Mouse (Mus musculus) c-Kit-positive CD71-positive TER-119-negative erythroid progenitor cells, embryonic 14.5 days (primary cell): Measurements from ENCODE around the gene Ranbp9.

ENCODE experiments used
- DNase-seq: peaks from one replicate; pipeline ENCODE4 v3.0.0-alpha.2; 2013; ENCODE audit warnings: low read depth

The Ranbp9 gene

GRCm38 (mm10) chr13:43480957-43481858 is at the start of gene Ranbp9:
Ranbp9 (minus strand) TSS chr13:43481282.
- no peak for DNase-seq

- peak; percentile 27 for DNase-seq
These were observed 49.2 kb upstream of the Ranbp9 start for GRCm38 (mm10) chr13:43530129-43530831.

GRCm38 (mm10) chr13:43526289-43526688 is 45.2 kb upstream of the Ranbp9 start:
- no peak for DNase-seq

- DNase-seq, result no peak
These were observed 44.5 kb upstream of the Ranbp9 start for GRCm38 (mm10) chr13:43525363-43526134.

- DNase-seq, result no peak
These were observed 43.6 kb upstream of the Ranbp9 start for GRCm38 (mm10) chr13:43524491-43525362.

GRCm38 (mm10) chr13:43523906-43524480 is 42.9 kb upstream of the Ranbp9 start:
- no peak for DNase-seq

- DNase-seq, result no peak
These were observed 40.9 kb upstream of the Ranbp9 start for GRCm38 (mm10) chr13:43521940-43522339.

DNA sequence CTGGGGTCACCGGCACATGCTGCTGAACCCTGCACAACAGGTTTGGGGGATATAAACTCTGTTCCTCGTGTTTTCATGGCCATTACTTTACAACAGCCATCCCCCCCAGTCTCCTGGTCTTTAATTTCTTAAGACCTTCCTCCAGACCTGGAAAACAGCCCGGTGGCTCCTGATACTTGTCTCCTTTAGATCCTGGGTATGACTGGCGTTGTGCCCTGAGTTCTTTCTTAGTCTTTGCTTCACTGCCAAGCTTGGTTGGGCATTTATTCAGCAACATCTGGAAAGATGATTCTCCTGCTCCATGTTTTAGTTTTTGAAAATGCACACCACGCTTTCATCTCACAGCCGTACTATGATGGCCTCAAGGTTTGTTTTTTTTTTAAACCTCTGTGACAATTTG is 38.2 kb upstream of the Ranbp9 start:
- DNase-seq, result no peak

DNA sequence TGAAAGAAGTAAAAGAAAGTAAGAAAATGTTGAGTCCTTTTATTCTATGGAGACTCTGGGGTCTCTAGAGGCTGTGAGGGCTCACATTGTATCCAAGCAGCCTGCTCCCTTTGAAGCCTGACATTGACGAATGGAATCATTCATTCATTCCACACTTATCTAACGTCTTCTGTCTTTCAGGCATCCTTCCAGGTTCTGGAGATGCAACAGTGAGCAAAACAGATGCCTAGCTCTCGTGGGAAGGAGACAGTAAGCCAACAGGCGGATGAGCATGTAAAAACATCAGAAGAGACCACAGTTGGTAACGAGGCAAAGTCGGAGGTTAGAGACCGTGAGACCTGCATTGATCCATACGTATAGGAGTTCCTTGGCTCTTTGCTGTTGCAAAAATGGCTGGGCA is 36.3 kb upstream of the Ranbp9 start:
- no peak for DNase-seq

- DNase-seq, result no peak
These were observed 35.8 kb upstream of the Ranbp9 start for GRCm38 (mm10) chr13:43516931-43517330.

- no peak for DNase-seq
These were observed 35.0 kb upstream of the Ranbp9 start for GRCm38 (mm10) chr13:43516119-43516518.

DNA sequence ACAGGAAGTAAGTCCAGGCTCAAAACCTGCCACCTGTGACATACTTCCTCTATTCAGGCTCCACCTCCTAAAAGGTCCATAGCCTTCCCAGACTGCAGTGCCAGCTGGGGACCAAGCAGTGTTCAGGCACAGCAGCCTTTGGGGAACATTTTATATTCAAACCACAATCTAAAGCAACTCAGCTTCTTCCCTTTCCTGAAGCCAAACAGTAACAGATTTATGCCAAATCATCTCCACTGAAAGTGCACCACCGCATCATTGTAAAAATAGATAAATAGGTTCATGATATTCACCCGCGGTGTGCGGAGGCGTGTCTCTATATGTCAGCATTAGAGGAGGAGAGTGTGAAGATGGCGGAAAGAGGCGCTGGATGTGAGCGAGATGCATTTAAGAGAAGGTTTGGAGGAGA is 33.9 kb upstream of the Ranbp9 start:
- DNase-seq, result no peak

GRCm38 (mm10) chr13:43512736-43513135 is 31.7 kb upstream of the Ranbp9 start:
- no peak for DNase-seq

GRCm38 (mm10) chr13:43505798-43506197 is 24.7 kb upstream of the Ranbp9 start:
- DNase-seq, result no peak

DNA sequence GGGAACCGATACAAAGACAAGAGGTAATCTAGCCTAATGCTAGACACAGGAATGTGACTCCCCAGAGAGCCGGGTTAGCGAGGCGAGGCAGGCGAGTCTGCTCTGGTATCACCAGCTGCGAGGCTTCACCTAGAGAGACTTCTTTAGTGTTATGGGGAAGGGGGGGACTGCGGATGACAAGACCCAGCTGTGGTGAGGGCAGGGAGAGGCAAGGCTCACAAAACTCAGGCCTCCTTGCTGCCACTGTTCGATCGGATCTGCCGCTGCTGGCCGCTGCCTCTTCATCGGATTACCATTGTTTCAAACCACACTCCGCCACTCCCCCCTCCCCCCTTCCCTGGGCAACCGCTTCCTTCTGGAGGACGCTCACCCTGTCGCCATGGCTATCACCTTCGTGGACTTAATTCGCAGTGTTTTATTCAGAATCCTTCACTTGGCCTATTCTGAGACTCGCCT is 22.3 kb upstream of the Ranbp9 start:
- no peak for DNase-seq

DNA sequence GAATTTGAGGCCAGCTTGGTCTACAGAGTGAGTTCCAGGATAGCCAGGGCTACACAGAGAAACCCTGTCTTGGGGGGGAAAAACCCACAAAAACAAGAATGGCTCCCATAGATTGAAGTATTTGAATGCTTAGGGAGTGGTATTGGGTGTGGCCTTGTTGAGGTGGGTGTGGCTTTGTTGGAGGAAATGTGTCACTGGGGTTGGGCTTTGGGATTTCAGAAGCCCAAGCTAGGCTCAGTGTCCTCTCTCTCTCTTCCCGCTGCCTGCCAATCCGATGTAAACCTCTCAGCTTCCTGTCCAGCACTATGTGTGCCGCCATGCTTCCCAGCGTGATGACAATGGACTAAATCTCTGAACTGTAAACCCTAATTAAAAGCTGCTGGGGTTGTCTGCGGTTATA is 20.5 kb upstream of the Ranbp9 start:
- no peak for DNase-seq

DNA sequence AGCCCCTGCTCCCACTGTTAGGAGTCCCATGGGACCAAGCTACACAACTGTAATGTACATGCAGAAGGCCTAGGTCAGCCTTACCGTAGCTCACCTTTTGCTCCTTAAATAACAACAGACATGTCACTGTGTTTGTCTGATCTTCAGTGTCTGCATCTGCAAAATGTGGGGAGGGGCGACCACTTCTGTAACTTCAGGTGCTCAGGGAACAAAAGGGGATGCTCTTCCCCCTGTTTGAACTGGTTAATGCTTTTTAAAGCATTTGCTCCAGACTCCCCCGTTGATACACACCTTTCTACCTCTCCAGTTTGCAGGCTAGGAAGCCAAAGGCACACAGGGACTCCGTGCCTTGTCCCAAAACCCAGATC is 19.4 kb upstream of the Ranbp9 start:
- DNase-seq, result no peak

DNA sequence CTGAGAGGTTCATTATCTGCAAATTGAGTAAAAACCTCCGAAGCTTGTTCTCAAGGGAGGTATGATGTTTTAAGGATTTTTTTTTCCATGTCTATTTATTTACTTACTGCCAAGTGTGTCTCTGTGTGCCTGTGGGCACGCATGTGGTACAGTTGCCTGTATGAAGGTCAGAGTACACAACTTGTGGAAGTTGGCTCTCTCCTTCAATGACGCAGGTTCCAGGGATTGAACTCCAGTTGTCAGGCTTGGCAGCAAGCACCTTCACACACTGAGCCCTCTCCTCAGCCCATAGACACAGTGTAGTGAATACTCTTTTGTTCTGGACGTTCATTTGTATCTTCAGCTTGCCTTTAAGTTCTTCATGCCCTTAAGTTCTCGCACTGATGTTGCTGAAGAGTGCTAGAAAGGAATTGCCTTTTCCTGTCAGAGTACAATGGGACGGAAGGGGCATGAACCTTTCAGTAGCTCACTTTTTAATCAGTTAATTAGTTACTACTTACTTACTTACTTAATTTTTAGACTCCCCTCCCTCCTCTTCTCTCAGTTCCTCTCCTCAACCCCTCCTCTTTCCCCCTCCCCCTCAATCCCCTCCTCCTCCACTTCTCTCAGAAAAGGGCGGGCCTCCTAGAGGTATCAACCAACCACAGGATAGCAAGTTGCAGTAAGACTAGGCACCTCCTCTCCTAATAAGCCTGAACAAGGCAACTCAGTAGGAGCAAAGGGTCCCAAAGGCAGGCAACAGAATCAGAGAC is 18.8 kb upstream of the Ranbp9 start:
- DNase-seq, result no peak

GRCm38 (mm10) chr13:43498849-43499248 is 17.8 kb upstream of the Ranbp9 start:
- no peak for DNase-seq

GRCm38 (mm10) chr13:43497769-43498168 is 16.7 kb upstream of the Ranbp9 start:
- DNase-seq, result no peak
